Mouse (Mus musculus) heart, embryonic 11.5 days (tissue): ENCODE data around the gene Phf10. TPM values are rescaled to one million over a fixed set of nuclear protein-coding genes. Genes with fewer than 3 reads are reported as not detected.
"Not testable (repeated sequence)": the region's sequence is repeated elsewhere in the genome, so short reads cannot be mapped to it uniquely, and the experiment has no call there.

Experiments used
- ATAC-seq: fragments of 200-750 bp; cut with Nextera tagmentation; replicated peaks from 2 replicates; pipeline ENCODE4 v1.8.0; 2017; ENCODE audit warnings: moderate library complexity; ENCODE audit not compliant: insufficient number of reproducible peaks, low FRiP score, low TSS enrichment
- H3K27ac ChIP-seq: fragments of 300-500 bp; sonication (generic); 2 replicates; pipeline ENCODE4 v1.5.1; 2014; ENCODE audit warnings: mild to moderate bottlenecking, low read depth, low read length
- H3K27me3 ChIP-seq: fragments of 300-500 bp; sonication (generic); 2 replicates; pipeline ENCODE4 v1.6.1; 2014; ENCODE audit warnings: mild to moderate bottlenecking, low read length, mixed read lengths; ENCODE audit not compliant: control insufficient read depth, insufficient read depth
- H3K36me3 ChIP-seq: fragments of 300-500 bp; sonication (generic); 2 replicates; pipeline ENCODE4 v1.6.1; 2014; ENCODE audit warnings: mild to moderate bottlenecking, low read length, moderate library complexity, mixed read lengths; ENCODE audit not compliant: control insufficient read depth, insufficient read depth
- H3K4me1 ChIP-seq: fragments of 300-500 bp; sonication (generic); 2 replicates; pipeline ENCODE4 v1.6.1; 2014; ENCODE audit warnings: low read length; ENCODE audit not compliant: control insufficient read depth, insufficient read depth
- H3K4me2 ChIP-seq: fragments of 300-500 bp; sonication (generic); 2 replicates; pipeline ENCODE4 v1.6.1; 2014; ENCODE audit warnings: mild to moderate bottlenecking, moderate library complexity
- H3K4me3 ChIP-seq: fragments of 300-500 bp; sonication (generic); 2 replicates; pipeline ENCODE4 v1.5.1; 2014; ENCODE audit warnings: low read depth, low read length
- H3K9ac ChIP-seq: fragments of 300-500 bp; sonication (generic); 2 replicates; pipeline ENCODE4 v1.6.1; 2014; ENCODE audit warnings: mild to moderate bottlenecking, low read depth, low read length, moderate library complexity
- H3K9me3 ChIP-seq: fragments of 300-500 bp; sonication (generic); replicated peaks from 2 replicates; pipeline ENCODE4 v1.6.1; 2016; ENCODE audit warnings: low read length; ENCODE audit not compliant: control insufficient read depth
- WGBS: fragments of 180-500 bp; shearing (Covaris S2); extraction: QIAGEN DNeasy Blood & Tissue Kit; methylation state at CpG from one replicate; pipeline ENCODE4 v1.1.7; 2014; ENCODE audit not compliant: insufficient replicate concordance; 5-methylcytosine and 5-hydroxymethylcytosine counted together
- polyA plus RNA-seq: library from polyadenylated mRNA; unstranded; fragments of >200 nt; fragmentation: Nextera tagmentation; extraction: Ambion mirVana; gene quantifications from 2 replicates; pipeline ENCODE4 v1.2.1, GENCODE M21; 2014

Phf10 gene
- polyA plus RNA-seq, 1 experiment from 2014 or later, result 36.7 TPM

DNA sequence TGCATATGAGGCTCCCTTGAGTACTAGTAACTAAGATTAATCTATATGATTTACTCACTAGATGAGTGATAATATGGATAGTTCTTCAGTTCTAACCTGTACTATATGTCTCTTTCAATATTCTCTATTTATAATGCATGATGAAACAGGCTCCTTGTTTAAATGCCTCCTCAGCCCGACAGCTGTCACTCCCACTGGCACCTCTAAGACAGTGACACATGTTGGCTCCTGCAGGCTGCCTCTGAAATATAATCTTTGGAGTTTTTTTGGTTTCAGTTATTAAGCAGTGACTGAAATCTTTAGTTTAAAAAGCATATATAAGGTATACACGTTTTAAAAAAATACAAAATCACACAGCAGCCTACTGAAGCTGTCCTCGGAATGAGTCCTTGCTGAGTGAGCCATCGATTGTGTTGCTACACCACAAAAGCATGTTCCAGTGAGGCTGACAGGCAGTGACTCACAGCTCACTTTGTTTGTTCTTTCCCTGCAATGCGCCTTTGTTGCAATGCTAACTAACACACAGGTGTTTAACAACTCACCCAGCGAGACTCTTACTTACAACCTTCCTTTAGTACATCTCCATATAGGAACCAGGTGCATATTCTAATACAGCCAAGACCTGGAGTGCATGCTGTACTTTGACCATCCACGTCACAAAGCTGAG, 11.8 kb downstream of the Phf10 start:
- Histone ChIP-seq H3K36me3 (peaks cover 27% of the 10 kb centered on the region), H3K9me3 (no peaks in the 10 kb centered on the region), H3K4me2 (no peak overlapping the region), H3K27ac (no peak overlapping the region), H3K4me1 (peaks cover 7% of the 10 kb centered on the region), H3K9ac (no peak overlapping the region), H3K4me3 (no peak overlapping the region), H3K27me3 (no peaks in the 10 kb centered on the region)
- WGBS, result 78% methylated on average over 7 of the region's 7 CpGs
- ATAC-seq, result no peak

DNA sequence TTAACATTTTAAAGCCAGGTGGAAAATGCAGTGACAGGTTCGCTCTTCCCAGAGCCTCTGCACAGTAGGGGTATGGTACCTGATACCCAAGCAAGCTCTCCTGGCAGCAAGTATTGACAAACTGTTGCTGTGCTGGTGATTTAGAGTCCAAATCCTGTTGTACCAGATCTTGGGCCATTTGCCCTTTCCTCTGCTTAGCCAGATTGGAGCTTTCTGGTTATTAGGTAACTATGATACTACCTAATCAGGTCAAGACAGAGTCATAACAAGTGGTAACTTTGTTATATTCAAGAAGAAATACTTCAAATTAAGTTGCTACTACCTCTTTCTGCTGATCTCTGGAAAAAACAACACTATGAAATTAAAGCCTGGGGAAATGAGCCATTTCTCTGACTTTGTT, 16.5 kb downstream of the Phf10 start:
- H3K9ac ChIP-seq, result no peak overlapping the region
- no peaks in the 10 kb centered on the region for H3K27me3 ChIP-seq
- H3K27ac ChIP-seq, result no peak overlapping the region
- H3K36me3 ChIP-seq, result peaks cover 10% of the 10 kb centered on the region
- ATAC-seq, result no peak
- no peak overlapping the region for H3K4me3 ChIP-seq
- peaks cover 14% of the 10 kb centered on the region for H3K4me1 ChIP-seq
- no peaks in the 10 kb centered on the region for H3K9me3 ChIP-seq
- no peak overlapping the region for H3K4me2 ChIP-seq
- WGBS, result 86% methylated on average over 1 of the region's 1 CpGs

DNA sequence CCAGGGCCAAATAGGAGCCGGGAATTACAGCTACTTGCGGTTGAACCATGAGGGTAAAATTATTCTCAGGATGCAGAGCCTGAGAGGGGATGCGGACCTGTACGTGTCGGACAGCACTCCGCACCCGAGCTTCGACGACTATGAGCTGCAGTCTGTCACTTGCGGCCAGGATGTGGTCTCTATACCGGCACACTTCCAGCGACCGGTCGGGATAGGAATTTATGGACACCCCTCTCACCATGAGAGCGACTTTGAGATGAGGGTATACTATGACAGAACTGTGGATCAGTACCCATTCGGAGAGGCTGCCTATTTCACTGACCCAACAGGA, 17.4 kb downstream of the Phf10 start:
- Histone ChIP-seq H3K36me3 (peaks cover 8% of the 10 kb centered on the region; the same call in 1 of the 2 replicates), H3K4me2 (peak overlapping the region; percentile 94), H3K9ac (peak overlapping the region; percentile 91), H3K4me1 (peaks cover 14% of the 10 kb centered on the region), H3K9me3 (no peaks in the 10 kb centered on the region), H3K4me3 (peak overlapping the region; percentile 93), H3K27ac (peak overlapping the region; percentile 64; the same call in 1 of the 2 replicates), H3K27me3 (no peaks in the 10 kb centered on the region)
- ATAC-seq, result no peak
- 16% methylated on average over 16 of the region's 16 CpGs for WGBS

DNA sequence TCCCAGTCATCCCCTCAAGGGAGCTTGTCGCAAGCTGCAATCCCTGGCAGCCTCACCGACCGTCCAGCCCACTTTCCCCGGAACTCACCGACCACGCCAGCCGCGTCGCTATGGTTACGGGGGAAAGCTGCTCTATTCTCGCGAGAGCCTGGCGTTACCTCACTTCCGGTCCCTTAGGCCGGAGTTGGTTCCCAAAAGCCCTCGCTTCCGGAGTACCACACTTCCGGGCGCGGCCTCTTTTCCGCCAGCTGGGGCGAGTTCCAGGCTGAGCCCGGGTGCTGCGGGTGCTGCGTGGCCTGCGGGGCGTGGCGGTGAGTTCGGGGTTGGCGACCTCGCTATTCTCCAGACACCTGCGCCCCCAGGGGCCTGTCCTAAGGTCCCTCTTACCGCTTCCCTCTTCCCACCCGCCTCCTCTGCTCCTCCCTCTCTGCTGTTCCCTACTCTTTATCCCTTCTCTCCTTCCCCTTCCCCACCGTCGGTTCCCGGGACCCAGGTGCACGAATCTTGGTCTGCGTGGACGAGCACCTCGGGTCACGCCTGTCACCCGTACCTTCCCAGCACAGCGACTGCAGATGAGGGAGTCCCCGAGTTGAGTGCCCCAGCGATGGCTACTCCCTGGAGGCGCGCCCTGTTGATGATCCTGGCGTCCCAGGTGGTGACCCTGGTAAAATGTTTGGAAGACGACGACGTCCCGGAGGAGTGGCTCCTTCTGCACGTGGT, 17.9 kb downstream of the Phf10 start, which contains the start of the genes Wdr27 and 1600012H06Rik:
Gene Wdr27 (minus strand): TSS at position 150 of the 720 bp plus-strand sequence.
Gene 1600012H06Rik (plus strand): TSS at position 176 of the 720 bp plus-strand sequence.
- Histone ChIP-seq H3K27ac (peak within 1 kb of the TSS; percentile 64), H3K4me1 (peaks cover 14% of the 10 kb centered on the region), H3K4me2 (peak within 1 kb of the TSS; percentile 94), H3K9ac (peak within 1 kb of the TSS; percentile 91), H3K36me3 (peaks cover 8% of the 10 kb centered on the region; the same call in 1 of the 2 replicates), H3K4me3 (peak within 1 kb of the TSS; percentile 93), H3K9me3 (no peaks in the 10 kb centered on the region), H3K27me3 (no peaks in the 10 kb centered on the region)
- under 1% methylated on average over 54 of the region's 54 CpGs for WGBS
- peak; percentile 98 for ATAC-seq

DNA sequence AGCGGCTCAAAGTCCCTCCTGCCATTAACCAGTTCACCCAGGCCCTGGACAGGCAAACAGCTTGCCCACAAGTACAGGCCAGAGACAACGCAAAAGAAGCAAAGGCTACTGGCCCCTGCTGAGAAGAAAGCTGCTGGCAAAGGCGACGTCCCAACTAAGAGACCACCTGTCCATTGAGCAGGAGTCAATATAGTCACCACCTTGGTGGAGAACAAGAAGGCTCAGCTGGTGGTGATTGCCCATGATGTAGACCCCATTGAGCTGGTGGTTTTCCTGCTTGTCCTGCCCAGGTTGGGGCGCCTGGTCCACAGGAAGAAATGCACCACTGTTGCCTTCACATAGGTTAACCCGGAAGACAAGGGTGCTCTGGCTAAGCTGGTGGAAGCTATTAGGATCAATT, 18.9 kb downstream of the Phf10 start:
- not testable (repeated sequence) for H3K9me3 ChIP-seq

DNA sequence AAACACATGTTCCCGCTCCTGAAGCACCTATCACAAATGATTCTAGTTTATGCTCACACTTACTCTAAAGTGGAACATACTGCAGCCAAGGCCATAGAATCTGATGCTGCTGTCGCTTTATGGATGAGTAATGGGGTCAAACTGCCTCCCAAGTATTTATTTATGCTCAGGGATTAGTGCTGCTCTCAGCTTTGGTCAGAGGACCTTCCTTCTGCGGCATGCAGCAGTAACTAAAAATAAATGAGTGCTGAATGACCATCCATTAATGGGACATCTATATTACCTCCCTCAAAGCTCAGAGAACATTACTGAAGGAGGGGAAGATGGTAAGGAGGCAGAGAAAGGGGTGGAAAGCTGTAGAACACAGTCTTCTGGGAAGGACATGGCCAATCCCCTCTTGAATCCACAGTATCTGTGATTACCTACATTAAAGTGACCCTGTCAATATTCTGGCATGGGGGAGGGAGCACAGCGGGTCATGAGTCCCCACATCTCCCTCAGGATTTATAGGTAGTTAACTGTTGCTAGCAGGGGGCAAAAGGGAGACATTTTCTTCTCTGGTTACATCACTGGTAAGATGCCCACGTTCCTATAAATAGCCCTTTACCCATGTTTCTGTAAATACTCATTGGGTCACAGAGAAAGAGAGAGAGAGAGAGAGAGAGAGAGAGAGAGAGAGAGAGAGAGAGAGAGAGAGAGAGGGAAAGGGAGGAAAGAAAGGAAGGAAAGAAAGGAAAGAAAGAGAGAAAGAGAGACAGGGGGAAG, 25.1 kb downstream of the Phf10 start:
- WGBS, result 61% methylated on average over 5 of the region's 5 CpGs
- Histone ChIP-seq H3K9me3 (no peaks in the 10 kb centered on the region), H3K4me3 (no peak overlapping the region), H3K9ac (no peak overlapping the region), H3K27me3 (no peaks in the 10 kb centered on the region), H3K4me1 (no peaks in the 10 kb centered on the region), H3K4me2 (no peak overlapping the region), H3K36me3 (no peaks in the 10 kb centered on the region), H3K27ac (no peak overlapping the region)
- no peak for ATAC-seq

More for the DNA sequence above, 18.9 kb downstream of the Phf10 start:
- Histone ChIP-seq H3K4me3 (peak overlapping the region; percentile 93; the same call in 1 of the 2 replicates), H3K4me2 (peak overlapping the region; percentile 94), H3K4me1 (peaks cover 14% of the 10 kb centered on the region)
- H3K9ac ChIP-seq, H3K27ac ChIP-seq, H3K27me3 ChIP-seq, ATAC-seq, H3K36me3 ChIP-seq: not testable (repeated sequence)
- 71% methylated on average over 6 of the region's 6 CpGs for WGBS

DNA sequence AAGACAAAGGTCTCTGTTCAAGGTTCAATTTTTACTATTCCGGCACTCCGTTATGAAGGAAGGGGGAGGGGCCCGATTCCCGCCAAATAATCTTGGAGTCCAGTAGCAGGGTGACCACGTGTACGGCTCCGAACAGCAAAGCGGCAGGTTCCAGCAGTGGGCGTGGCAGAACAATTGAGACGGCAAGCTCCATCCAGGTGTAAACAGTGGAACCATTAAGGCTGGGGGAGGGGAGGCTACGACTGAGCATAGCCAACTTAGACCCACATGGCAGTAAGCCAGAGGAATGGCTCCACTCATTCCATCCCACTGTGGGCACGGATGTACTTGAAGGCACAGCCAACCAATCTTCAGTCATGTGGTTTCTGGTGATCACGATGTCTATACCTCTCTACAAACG, 25.8 kb downstream of the Phf10 start:
- not testable (repeated sequence) for H3K9ac ChIP-seq, ATAC-seq, H3K27ac ChIP-seq, H3K36me3 ChIP-seq, H3K4me1 ChIP-seq, H3K4me3 ChIP-seq, H3K4me2 ChIP-seq, H3K9me3 ChIP-seq, H3K27me3 ChIP-seq
- 85% methylated on average over 13 of the region's 14 CpGs for WGBS

DNA sequence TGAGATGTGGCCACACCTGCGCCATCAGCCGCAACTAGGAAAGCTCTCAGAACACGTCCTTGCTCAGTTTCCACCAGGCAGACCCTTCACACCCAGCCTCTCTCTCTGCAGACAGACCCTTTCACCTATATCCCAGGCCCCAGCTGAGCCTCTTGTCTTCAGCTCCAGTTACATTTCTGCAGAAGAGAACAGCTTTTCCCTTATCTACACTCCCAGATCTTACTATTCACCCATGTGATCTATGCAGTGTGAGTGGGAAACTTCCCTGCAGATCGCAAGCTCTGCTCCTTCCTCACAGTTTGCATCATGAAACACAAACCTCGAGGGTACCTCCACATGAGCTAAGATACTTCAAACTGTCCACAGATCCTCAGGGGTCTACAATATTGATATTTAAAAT, 29.6 kb downstream of the Phf10 start:
- Histone ChIP-seq H3K4me3 (no peak overlapping the region), H3K4me2 (no peak overlapping the region), H3K27ac (no peak overlapping the region), H3K4me1 (no peaks in the 10 kb centered on the region), H3K9ac (no peak overlapping the region), H3K9me3 (no peaks in the 10 kb centered on the region), H3K27me3 (no peaks in the 10 kb centered on the region), H3K36me3 (no peaks in the 10 kb centered on the region)
- ATAC-seq, result no peak
- 80% methylated on average over 5 of the region's 5 CpGs for WGBS
